Comparison of ENCODE assay signal across 9 mouse cellular contexts in the genomic region with DNA sequence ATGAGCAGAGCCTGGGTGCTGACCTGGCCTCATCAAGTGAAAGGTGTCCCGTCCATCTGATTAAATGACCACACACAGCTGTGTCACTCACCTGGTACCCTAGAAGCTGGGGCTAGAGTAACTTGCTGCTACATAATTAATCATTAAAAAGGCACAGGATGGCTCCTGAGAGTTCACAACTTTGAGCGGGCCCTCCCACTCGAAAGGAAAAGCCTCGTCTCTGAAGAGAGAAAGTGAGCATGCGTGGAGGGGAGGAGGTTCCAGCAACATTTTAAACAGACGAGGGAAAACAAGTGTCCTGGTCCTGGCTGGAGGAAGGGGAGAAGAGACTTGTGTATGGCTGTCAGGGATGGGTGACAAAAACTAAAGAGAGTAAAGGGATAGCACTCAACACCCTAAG. TPM values are rescaled to one million over a fixed set of nuclear protein-coding genes. Genes with fewer than 3 reads are reported as not detected.
DNase-seq lines count a peak whose midpoint lies in the region; ATAC-seq and TF ChIP-seq lines count a peak whose summit lies in the region.
"Had no signal": no experiment of that assay in that cellular context is flagged by ENCODE, and none has a peak within 500 bp of the region (broad histone marks: within the 10 kb centered on the region; RNA-seq: fewer than 3 reads in every experiment).

No protein-coding gene starts in this region.

- H3K27ac ChIP-seq in heart, embryonic 12.5 days (ENCODE audit: poor library complexity, severe bottlenecking): peak overlapping the region; percentile 71; the same call in 1 of the 2 replicates
- no peak overlapping the region for H3K27ac ChIP-seq in embryonic fibroblast, embryonic 13.5 days (ENCODE audit: insufficient read depth, low read length)
- H3K27ac ChIP-seq in kidney, embryonic 16.5 days (ENCODE audit: low read length): no peak overlapping the region; the same call in 1 of the 2 replicates
- no peak overlapping the region for H3K27ac ChIP-seq in midbrain, embryonic 13.5 days

- peak overlapping the region; percentile 42; the same call in 1 of the 2 replicates for H3K9ac ChIP-seq in heart, embryonic 12.5 days
- H3K9ac ChIP-seq in kidney, embryonic 16.5 days (replicated peaks; ENCODE audit: low read length): peak overlapping the region; percentile 27; the same call in 1 of the 2 replicates
- H3K9ac ChIP-seq in midbrain, embryonic 13.5 days (replicated peaks): no peak overlapping the region

- H3K27me3 ChIP-seq in heart, embryonic 12.5 days (replicated peaks): no peaks in the 10 kb centered on the region
- H3K27me3 ChIP-seq in kidney, embryonic 16.5 days (ENCODE audit: insufficient read depth, low read length): no peaks in the 10 kb centered on the region
- H3K27me3 ChIP-seq in midbrain, embryonic 13.5 days: no peaks in the 10 kb centered on the region

- no peak for DNase-seq in heart, adult 9 months (ENCODE audit: low spot score in 2 of 2)
- no peak for DNase-seq in thymus, postnatal 4 days
- DNase-seq in spleen, postnatal 36 days (ENCODE audit: low spot score in 2 of 2): no peak
- DNase-seq: right cerebral cortex, postnatal 25 days had no signal

- H3K4me2 ChIP-seq in heart, embryonic 12.5 days: peak overlapping the region; percentile 70
- peak overlapping the region; percentile 60 for H3K4me2 ChIP-seq in kidney, embryonic 16.5 days (replicated peaks; ENCODE audit: low read depth, low read length)
- H3K4me2 ChIP-seq in midbrain, embryonic 13.5 days (replicated peaks): peak overlapping the region; percentile 62

- WGBS in heart, embryonic 12.5 days: 58% methylated on average over 6 of the region's 6 CpGs
- 16% methylated on average over 6 of the region's 6 CpGs for WGBS in kidney, embryonic 16.5 days
- WGBS in midbrain, embryonic 13.5 days: 62% methylated on average over 6 of the region's 6 CpGs

- H3K9me3 ChIP-seq in heart, embryonic 12.5 days (replicated peaks): no peaks in the 10 kb centered on the region
- no peaks in the 10 kb centered on the region for H3K9me3 ChIP-seq in kidney, embryonic 16.5 days (ENCODE audit: low read length)
- H3K9me3 ChIP-seq in midbrain, embryonic 13.5 days: no peaks in the 10 kb centered on the region

- no peak for TF ChIP-seq POLR2A in embryonic fibroblast, embryonic 13.5 days (IDR thresholded peaks at IDR 0.05; ENCODE audit: low read depth, low read length)

- no peaks in the 10 kb centered on the region for H3K36me3 ChIP-seq in heart, embryonic 12.5 days
- no peaks in the 10 kb centered on the region for H3K36me3 ChIP-seq in kidney, embryonic 16.5 days (ENCODE audit: insufficient read depth, low read length)
- H3K36me3 ChIP-seq in midbrain, embryonic 13.5 days: no peaks in the 10 kb centered on the region

- ATAC-seq in heart, embryonic 12.5 days (ENCODE audit: insufficient number of reproducible peaks, low FRiP score): no peak
- no peak; the same call in 1 of the 2 replicates for ATAC-seq in kidney, embryonic 16.5 days (ENCODE audit: low FRiP score, low TSS enrichment)
- no peak for ATAC-seq in midbrain, embryonic 13.5 days
- no peak for ATAC-seq in erythroid progenitor cell, adult 5-6 weeks (replicated peaks; ENCODE audit: low FRiP score, poor library complexity, severe bottlenecking)

- H3K4me3 ChIP-seq in heart, embryonic 12.5 days: peak overlapping the region; percentile 56
- 0 out of 2 replicates have a peak overlapping the region, but pooled peaks have one; percentile 8 for H3K4me3 ChIP-seq in embryonic fibroblast, embryonic 13.5 days (ENCODE audit: insufficient read depth, low read length)
- H3K4me3 ChIP-seq in kidney, embryonic 16.5 days (ENCODE audit: low read length): peak overlapping the region; percentile 58
- peak overlapping the region; percentile 9; the same call in 1 of the 2 replicates for H3K4me3 ChIP-seq in midbrain, embryonic 13.5 days (replicated peaks)

- no peak for TF ChIP-seq CTCF in embryonic fibroblast, embryonic 13.5 days (IDR thresholded peaks at IDR 0.05; ENCODE audit: borderline replicate concordance, insufficient read depth, low read length)

- H3K4me1 ChIP-seq in heart, embryonic 12.5 days (replicated peaks): peaks cover 43% of the 10 kb centered on the region
- H3K4me1 ChIP-seq in embryonic fibroblast, embryonic 13.5 days (ENCODE audit: control insufficient read depth, insufficient read depth, low read length): peaks cover 5% of the 10 kb centered on the region; the same call in 1 of the 2 replicates
- peaks cover 30% of the 10 kb centered on the region for H3K4me1 ChIP-seq in kidney, embryonic 16.5 days (ENCODE audit: insufficient read depth, low read length)
- peaks cover 39% of the 10 kb centered on the region for H3K4me1 ChIP-seq in midbrain, embryonic 13.5 days (replicated peaks)

RNA-seq across cellular contexts. Expression of a gene that starts 1.4 kb away (rescaled TPM):
- 9.8 and 10.0 TPM in 2 replicates for polyA plus RNA-seq in heart, embryonic 12.5 days (2016; fragmentation: Nextera tagmentation; extraction: Ambion mirVana)
- 13.3 and 16.2 TPM in 2 replicates for polyA plus RNA-seq in embryonic fibroblast, embryonic 13.5 days (2011; ENCODE audit: insufficient read length, low read depth, missing spikeins)
- polyA plus RNA-seq in kidney, embryonic 16.5 days (2015; fragmentation: Nextera tagmentation; extraction: Ambion mirVana): 14.6 and 16.2 TPM in 2 replicates
- polyA plus RNA-seq in midbrain, embryonic 13.5 days (2015; fragmentation: Nextera tagmentation; extraction: Ambion mirVana): 9.8 and 10.2 TPM in 2 replicates
- total RNA-seq in erythroid progenitor cell, adult 5-6 weeks (2015; ENCODE audit: low replicate concordance): 0.84 and 1.1 TPM in 2 replicates
- total RNA-seq in erythroid progenitor cell, adult 5-6 weeks (2017; ENCODE audit: low replicate concordance): under 0.01 and 0.38 TPM in 2 replicates

Comparison
In these comparisons a context has a peak if more than half of its experiments do, and no peak if none do; other contexts are left out.
1. H3K4me3 ChIP-seq: peak in every context shown above with its lines; median percentile 58 in kidney, embryonic 16.5 days; 56 in heart, embryonic 12.5 days; 9 in midbrain, embryonic 13.5 days; 8 in embryonic fibroblast, embryonic 13.5 days.